Mouse (Mus musculus): ENCODE data around the gene Slc2a2. TPM values are rescaled to one million over a fixed set of nuclear protein-coding genes. Genes with fewer than 3 reads are reported as not detected.

Slc2a2 gene
- 7.6 and 8.9 TPM in 2 replicates for polyA plus RNA-seq (2012; rRNA removed)

GRCm38 (mm10) chr3:28697797-28698196, at the start of gene Slc2a2:
Gene Slc2a2, plus strand, starts transcription at chr3:28697903.

Other genes with a start within 250 kb of the Slc2a2 start
- gene Eif5a2, start 83.4 kb downstream of the Slc2a2 start, polyA plus RNA-seq (2012; rRNA removed): 3.7 and 4.7 TPM in 2 replicates
- 234 and 254 TPM in 2 replicates for gene Rpl22l1, start 107.5 kb downstream of the Slc2a2 start, polyA plus RNA-seq (2012; rRNA removed)
- gene Gm1527, start 194.7 kb downstream of the Slc2a2 start, polyA plus RNA-seq (2012; rRNA removed): not detected in 2 replicates

All from liver, embryonic 14 days (tissue).